Mouse (Mus musculus) left cerebral cortex, postnatal 10 days (tissue): ENCODE data around the gene 1700084M14Rik. TPM values are rescaled to one million over a fixed set of nuclear protein-coding genes. Genes with fewer than 3 reads are reported as not detected.
"Not testable (repeated sequence)": the region's sequence is repeated elsewhere in the genome, so short reads cannot be mapped to it uniquely, and the experiment has no call there.

Experiments
- DNase-seq, 2 experiments: peaks; one replicate each; pipeline ENCODE4 v3.0.0; 2021 to 2022; ENCODE audit warnings: low spot score in 2 of 2, mixed read lengths in 1 of 2; ENCODE audit errors: extremely low spot score in 1 of 2
- intact Hi-C: fragments of 180-260 bp; cut with DNase I; formaldehyde crosslinking; loops from one replicate; pipeline ENCODE4 v1.15.1; 2025
- total RNA-seq, 2 experiments: library from RNA; stranded (reverse); gene quantifications; 2 replicates each; pipeline ENCODE4 v1.2.3; 2021

Gene 1700084M14Rik
- total RNA-seq: not detected

GRCm38 (mm10) chrX:91575811-91576210, at the start of gene 1700084M14Rik:
Gene 1700084M14Rik, minus strand, starts transcription at chrX:91575911.
- intact Hi-C loops, DNase-seq: not testable (repeated sequence)

Other genes starting within 250 kb of the 1700084M14Rik start
- gene Mageb2, start 244.2 kb downstream of the 1700084M14Rik start, total RNA-seq: not detected
- gene Gm5072, start 183.4 kb downstream of the 1700084M14Rik start, total RNA-seq: not detected
- not detected for gene Gm8914, start 95.8 kb downstream of the 1700084M14Rik start, total RNA-seq
- gene Gm14781, start 56.3 kb upstream of the 1700084M14Rik start, total RNA-seq: not detected
- not detected for gene Mageb5, start 207.1 kb upstream of the 1700084M14Rik start, total RNA-seq